Mouse (Mus musculus) right cerebral cortex, postnatal 14 days (tissue): Measurements from ENCODE around the gene Mybbp1a.
"Not testable (repeated sequence)": the region's sequence is repeated elsewhere in the genome, so short reads cannot be mapped to it uniquely, and the experiment has no call there.

ENCODE experiments used
- DNase-seq: peaks from one replicate; pipeline ENCODE4 v3.0.0; 2022

The Mybbp1a gene

DNA sequence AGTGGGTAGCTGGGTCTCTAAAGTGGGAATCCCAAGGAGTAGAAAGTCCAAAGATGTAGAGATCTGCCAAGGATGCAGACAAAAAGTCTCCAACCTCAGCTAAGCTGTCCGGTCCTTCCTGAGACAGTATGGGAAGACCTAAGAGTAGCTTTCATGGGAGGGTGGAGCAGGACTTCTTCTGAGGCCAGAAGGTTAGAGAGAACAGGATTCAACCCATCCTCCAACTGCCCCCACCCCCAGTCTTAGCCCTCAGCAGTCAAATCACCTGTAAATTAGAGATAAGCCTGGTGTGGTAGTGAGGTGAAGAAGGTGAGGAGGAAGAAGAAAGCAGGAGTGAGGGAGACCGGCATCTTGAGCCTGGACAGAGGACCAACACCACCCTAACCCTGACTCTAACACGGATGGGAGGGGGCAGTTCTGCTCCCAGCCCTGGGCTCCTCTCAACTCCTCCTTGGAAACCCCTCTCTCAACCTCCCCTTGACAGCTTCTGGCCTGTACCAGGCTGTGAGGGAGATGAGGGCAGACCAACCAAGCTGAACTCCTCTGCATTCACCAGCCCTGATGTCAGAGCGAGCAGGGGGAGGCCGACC is 27.5 kb upstream of the Mybbp1a start:
- DNase-seq: no peak

DNA sequence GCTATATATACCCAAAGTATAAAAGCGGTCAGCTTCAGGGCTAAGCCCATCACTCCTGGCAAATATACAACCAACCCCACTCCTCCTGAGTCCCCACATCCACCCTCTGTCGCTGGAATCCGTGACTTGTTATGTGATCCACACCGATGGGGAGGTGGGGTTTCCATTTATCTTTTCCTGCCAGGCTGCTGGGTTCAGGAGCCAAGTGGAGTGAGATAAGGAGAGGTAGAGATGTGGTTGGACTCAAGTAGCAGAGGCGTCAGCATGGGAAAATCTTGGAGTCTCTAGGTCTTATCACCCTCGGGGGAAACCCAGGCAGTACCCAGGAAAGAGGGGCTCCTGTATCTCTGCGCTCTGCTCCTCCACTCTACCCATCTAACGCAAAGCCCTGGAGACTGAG is 26.0 kb upstream of the Mybbp1a start:
- no peak for DNase-seq

DNA sequence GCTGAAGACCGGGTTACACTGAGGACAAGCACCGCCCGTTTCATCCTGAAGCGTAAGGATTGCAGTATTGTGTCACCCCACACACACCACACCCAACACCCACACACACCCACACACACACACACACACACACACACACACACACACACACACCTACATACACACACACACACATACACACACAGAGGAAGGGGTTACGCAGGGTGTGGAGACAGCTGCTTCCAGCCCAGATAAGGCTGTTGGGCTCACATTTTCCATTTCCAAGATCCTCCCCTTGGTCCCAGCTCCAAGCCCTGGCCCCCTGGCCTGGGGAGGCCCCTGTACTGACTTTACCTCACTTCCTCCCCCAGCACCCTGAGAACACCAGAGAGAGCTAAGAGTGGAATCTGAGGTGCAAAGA is 24.5 kb upstream of the Mybbp1a start:
- DNase-seq: no peak

DNA sequence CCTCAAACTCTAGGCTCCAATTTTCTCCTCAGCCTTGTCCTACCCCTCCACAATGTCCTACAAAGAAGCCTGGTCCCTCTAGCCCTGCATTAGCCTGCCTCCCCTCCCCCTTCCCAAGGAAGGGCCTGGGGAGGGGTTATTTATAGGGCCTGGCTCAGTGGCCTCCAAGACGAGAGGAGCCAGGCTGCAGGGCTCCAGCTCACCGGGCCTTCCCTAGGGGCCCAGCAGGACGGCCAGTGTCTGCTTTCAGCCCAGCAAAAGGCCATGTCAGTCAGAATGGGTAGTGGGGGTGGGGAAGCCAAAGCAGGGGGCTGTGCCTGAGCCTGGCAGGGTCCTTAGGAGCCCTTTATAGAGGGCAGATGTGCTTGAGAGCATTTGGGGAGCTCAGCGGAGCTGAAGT is 23.8 kb upstream of the Mybbp1a start:
- no peak for DNase-seq

GRCm38 (mm10) chr11:72418227-72418626 is 22.9 kb upstream of the Mybbp1a start:
- no peak for DNase-seq

DNA sequence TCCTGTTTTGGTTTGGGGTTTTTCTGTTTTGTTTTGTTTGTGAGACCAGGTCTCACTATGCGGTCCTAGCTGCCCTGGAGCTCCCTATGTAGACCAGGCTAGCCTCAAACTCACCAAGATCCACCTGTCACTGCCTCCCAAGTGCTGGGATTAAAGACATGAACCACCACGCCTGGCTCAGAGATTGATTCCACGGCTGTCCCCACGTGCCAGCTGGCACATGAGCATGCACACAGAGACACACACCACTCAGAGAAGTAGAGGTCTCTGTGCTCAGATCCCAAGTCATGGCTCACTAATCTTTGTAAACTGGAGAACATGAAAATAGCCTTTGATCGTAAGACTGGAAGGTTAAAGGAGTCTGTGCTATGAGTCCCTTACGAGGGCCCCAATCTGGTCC is 22.1 kb upstream of the Mybbp1a start:
- no peak for DNase-seq

- DNase-seq: no peak
These were observed 20.6 kb upstream of the Mybbp1a start for GRCm38 (mm10) chr11:72420460-72421122.

DNA sequence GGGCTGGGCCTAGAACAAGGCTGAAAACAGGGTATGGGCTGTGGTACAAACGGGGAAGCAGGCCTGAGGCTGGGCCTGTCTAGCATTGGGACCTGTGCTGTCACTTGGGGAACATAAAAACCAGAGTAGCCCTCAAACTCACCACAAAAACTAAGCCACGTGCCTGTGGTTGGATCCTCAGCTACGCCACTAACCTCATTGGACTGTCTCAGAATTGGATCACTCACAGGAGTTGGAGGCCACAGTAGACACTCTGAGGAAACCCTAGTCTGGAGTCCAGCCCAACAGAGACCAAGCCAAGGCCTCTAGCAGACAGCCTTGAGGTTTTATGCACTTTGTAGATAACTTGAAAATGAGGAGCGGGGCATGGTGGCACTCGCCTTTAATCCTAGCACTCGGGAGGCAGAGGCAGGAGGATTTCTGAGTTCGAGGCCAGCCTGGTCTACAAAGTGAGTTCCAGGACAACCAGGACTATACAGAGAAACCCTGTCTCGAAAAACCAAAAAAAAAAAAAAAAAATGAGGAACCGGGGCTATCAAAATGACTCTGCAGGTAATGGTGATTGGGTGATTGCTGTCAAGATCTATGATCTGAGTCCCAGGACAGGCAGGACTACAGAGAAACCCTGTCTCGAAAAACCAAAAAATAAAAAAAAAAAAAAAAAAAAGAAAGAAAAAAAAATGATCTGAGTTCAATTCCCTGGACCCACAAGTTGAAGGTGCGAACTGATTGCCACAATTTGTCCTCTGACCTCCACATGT is 19.5 kb upstream of the Mybbp1a start:
- no peak for DNase-seq

GRCm38 (mm10) chr11:72423686-72424085 is 17.5 kb upstream of the Mybbp1a start:
- no peak for DNase-seq

DNA sequence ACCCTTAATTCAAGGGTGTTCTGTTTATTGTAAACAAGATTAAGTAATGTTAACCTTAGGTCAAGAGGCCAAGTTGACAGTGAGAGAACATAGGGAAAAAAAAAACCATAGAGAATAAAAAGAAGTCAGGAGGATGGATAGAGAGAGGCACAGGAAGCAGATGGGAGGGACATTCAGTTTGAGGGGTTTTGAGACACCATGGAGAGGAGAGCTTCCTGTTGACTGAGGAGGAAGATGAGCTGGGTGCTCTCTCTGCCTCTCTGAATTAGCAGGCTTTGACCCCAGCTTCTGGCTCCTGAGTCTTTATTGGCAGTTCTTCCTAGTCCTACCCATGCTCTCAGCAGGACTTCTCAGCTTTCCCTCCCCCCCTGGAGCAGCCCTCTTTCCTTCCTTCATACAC is 16.0 kb upstream of the Mybbp1a start:
- DNase-seq: no peak

GRCm38 (mm10) chr11:72426884-72427283 is 14.3 kb upstream of the Mybbp1a start:
- DNase-seq: no peak

- peak; percentile 80 for DNase-seq
These were observed 12.5 kb upstream of the Mybbp1a start for GRCm38 (mm10) chr11:72428694-72429093.

DNA sequence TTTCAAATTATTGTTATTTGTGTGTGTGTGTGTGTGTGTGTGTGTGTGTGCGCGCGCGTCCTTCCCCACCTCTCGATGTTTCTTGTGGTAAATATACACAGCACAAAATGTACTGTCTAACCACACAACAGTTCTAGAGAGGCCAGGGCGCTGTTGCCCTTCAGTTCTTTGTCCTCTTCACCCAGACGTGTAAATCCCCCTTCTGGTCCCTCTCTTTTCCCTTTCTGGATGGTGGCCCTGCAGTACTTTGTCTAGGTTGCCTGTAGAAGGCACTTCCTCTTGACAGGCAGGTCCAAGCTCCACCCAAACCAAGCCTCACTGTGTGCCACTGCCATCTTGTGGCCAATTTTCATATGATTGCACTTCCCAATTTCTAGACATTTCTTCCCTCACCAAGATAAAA is 11.9 kb upstream of the Mybbp1a start:
- peak; percentile 64 for DNase-seq

GRCm38 (mm10) chr11:72430311-72431068 is 10.7 kb upstream of the Mybbp1a start:
- not testable (repeated sequence) for DNase-seq

- DNase-seq: no peak
These were observed 6.0 kb upstream of the Mybbp1a start, which contains the start of gene Ggt6 for GRCm38 (mm10) chr11:72434963-72435693. Gene Ggt6, plus strand, starts transcription at chr11:72435526.

DNA sequence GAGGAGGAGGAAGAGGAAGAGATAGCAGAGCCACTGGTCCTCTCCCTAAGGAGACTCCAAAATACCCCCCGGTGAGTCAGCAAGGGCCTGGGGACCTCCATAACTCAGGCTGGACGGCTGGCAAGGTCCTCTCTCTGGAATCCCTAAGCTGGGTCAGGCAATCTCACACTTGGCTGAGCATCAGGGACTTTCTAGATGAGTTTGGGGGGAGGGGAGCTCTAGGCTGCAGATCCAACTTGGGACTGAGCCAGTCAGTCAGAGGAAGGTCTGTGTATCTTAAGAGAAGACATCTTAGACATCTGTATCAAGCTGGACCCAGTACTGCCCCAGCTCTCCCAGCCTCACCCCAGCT is 5.5 kb upstream of the Mybbp1a start:
- DNase-seq: no peak

- DNase-seq: peak; percentile 67
These were observed 4.9 kb upstream of the Mybbp1a start for GRCm38 (mm10) chr11:72436271-72436670.

DNA sequence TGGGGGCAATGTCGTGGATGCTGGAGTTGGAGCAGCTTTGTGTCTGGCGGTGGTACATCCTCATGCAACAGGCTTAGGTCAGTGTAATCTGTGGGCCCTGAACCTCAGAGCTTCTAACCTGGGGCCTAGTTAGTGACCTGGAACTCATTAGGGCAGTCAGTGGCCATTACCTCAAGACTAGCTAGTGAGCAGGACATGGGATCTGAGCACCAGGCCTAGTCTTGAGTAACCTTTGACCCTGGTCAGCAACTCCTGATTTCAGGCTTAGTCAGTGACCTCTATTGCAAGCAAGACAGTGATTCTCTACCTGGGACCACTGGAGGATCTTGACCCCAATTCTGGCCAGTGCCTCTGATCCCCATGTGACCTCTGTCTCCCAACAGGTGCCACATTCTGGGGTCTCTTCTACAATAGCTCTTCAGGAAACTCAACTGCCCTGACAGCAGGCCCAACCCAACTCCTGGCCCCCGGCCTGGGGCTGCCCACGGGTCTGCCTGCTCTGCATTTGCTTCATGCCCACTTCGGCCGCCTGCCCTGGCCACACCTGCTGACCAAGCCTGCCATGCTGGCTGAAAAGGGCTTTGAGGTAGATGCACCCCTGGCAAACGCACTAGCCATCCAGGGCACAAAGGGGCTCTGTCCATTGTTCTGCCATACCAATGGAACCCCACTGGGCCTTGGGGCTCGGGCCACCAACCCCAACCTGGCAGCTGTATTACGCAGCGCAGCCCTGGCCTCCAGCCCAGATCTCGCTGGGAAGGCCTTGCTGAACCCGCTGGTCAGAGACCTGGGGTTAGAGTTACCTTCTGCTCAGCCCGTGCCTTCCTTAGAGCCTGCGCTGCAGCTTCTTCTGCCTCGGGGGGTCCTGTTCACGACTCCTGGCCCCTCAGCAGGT is 4.2 kb upstream of the Mybbp1a start:
- no peak for DNase-seq

DNA sequence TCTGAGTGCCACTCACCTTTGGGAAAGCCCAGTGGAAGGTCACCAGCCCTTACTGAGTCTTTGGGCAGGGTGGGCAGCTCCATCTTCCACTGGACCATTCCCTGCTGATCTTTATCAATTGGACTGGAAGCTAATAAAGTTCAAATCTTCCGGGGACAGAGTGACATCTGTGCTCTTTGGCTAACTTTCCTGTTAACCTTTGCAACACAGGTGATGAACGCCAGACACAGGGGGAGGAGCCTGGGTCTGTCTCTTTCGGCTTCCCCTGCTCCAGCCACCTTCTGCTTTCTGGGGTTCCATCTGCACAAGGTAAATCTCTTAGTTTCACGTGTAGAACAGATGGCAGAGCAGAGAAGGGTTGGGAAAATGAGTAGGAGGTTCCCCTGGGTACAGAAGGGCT is 2.7 kb upstream of the Mybbp1a start:
- no peak for DNase-seq

- DNase-seq: not testable (repeated sequence)
These were observed 574 bp upstream of the Mybbp1a start for GRCm38 (mm10) chr11:72440597-72440964.

- DNase-seq: no peak
These were observed 5.4 kb downstream of the Mybbp1a start for GRCm38 (mm10) chr11:72446311-72447105.
